Mouse (Mus musculus): Measurements from ENCODE around the gene Auts2. TPM values are rescaled to one million over a fixed set of nuclear protein-coding genes. Genes with fewer than 3 reads are reported as not detected.

Auts2 gene
- total RNA-seq, 2 experiments from 2014 or later, result 40.8 to 53.0 TPM

GRCm38 (mm10) chr5:131459951-131460350 is 1083.2 kb downstream of the Auts2 start:
- DNase-seq, result no peak
- intact Hi-C loops (cut with DNase I), result no loop called here

GRCm38 (mm10) chr5:131459549-131459948 is 1083.6 kb downstream of the Auts2 start:
- no peak for DNase-seq
- intact Hi-C loops (cut with DNase I), result no loop called here

- intact Hi-C loops (cut with DNase I), result no loop called here
- no peak for DNase-seq
These were observed 1084.4 kb downstream of the Auts2 start for GRCm38 (mm10) chr5:131458700-131459099.

- intact Hi-C loops (cut with DNase I), result no loop called here
- DNase-seq, result no peak
These were observed 1085.1 kb downstream of the Auts2 start for GRCm38 (mm10) chr5:131457999-131458398.

- intact Hi-C loops (cut with DNase I), result no loop called here
- no peak for DNase-seq
These were observed 1093.8 kb downstream of the Auts2 start for GRCm38 (mm10) chr5:131449181-131449868.

GRCm38 (mm10) chr5:131435239-131435876 is 1107.8 kb downstream of the Auts2 start:
- intact Hi-C loops (cut with DNase I), result loop anchor here (10.0 kb wide), 1 partner anchor 1161 kb away; no protein-coding TSS in a partner anchor
- DNase-seq, result no peak

- no peak for DNase-seq
- intact Hi-C loops (cut with DNase I), result loop anchor here (10.0 kb wide), 1 partner anchor 1158 kb away; no protein-coding TSS in a partner anchor
These were observed 1109.9 kb downstream of the Auts2 start for GRCm38 (mm10) chr5:131433291-131433690.

- intact Hi-C loops (cut with DNase I), result loop anchor here (10.0 kb wide), 1 partner anchor 1157 kb away; no protein-coding TSS in a partner anchor
- DNase-seq, result no peak
These were observed 1111.2 kb downstream of the Auts2 start for GRCm38 (mm10) chr5:131431896-131432295.

GRCm38 (mm10) chr5:131430109-131430508 is 1113.0 kb downstream of the Auts2 start:
- peak; percentile 50 to 74 for DNase-seq
- intact Hi-C loops (cut with DNase I), result loop anchor here (1.0 to 10.0 kb wide), 3 partner anchors 387 to 1155 kb away; no protein-coding TSS in a partner anchor

GRCm38 (mm10) chr5:131429563-131429962 is 1113.6 kb downstream of the Auts2 start:
- intact Hi-C loops (cut with DNase I), result loop anchor here (2.0 to 5.0 kb wide), 2 partner anchors 122 to 273 kb away; partner anchors contain the start of gene Galnt17
- DNase-seq, result no peak

- intact Hi-C loops (cut with DNase I), result loop anchor here (1.0 to 5.0 kb wide), 3 partner anchors 121 to 420 kb away; partner anchors contain the start of gene Galnt17
- DNase-seq, result peak; percentile 78 to 84
These were observed 1115.3 kb downstream of the Auts2 start for GRCm38 (mm10) chr5:131427734-131428413.

- DNase-seq, result no peak
- intact Hi-C loops (cut with DNase I), result no loop called here
These were observed 1120.4 kb downstream of the Auts2 start for GRCm38 (mm10) chr5:131422737-131423136.

- intact Hi-C loops (cut with DNase I), result no loop called here
- DNase-seq, result no peak
These were observed 1122.7 kb downstream of the Auts2 start for GRCm38 (mm10) chr5:131420406-131420805.

GRCm38 (mm10) chr5:131415902-131416545 is 1127.1 kb downstream of the Auts2 start:
- intact Hi-C loops (cut with DNase I), result no loop called here
- DNase-seq, result no peak

- intact Hi-C loops (cut with DNase I), result no loop called here
- DNase-seq, result no peak
These were observed 1144.9 kb downstream of the Auts2 start for GRCm38 (mm10) chr5:131398250-131398649.

- intact Hi-C loops (cut with DNase I), result no loop called here
- no peak for DNase-seq
These were observed 1147.4 kb downstream of the Auts2 start for GRCm38 (mm10) chr5:131395756-131396155.
